Mouse (Mus musculus): ENCODE results near the gene Tub.

- TF ChIP-seq POLR2A (IDR thresholded peaks at IDR 0.05; ENCODE audit: low read depth, low read length) (no peak), CTCF (IDR thresholded peaks at IDR 0.05; ENCODE audit: borderline replicate concordance, insufficient read depth, low read length) (no peak)
Measured at GRCm38 (mm10) chr7:109050831-109051230, 100.7 kb downstream of the Tub start.

All from embryonic fibroblast, embryonic 13.5 days (primary cell).